Mouse (Mus musculus) erythroblast, embryonic 14.5 days (primary cell): ENCODE results near the gene Mief2.

Source experiments
- GATA1 ChIP-seq: IDR thresholded peaks from 2 replicates; pipeline ENCODE4 v1.6.1; 2012; ENCODE audit warnings: low read length, inconsistent platforms, mixed read lengths
- TAL1 ChIP-seq: IDR thresholded peaks from 3 replicates; pipeline ENCODE4 v1.6.1; 2012; ENCODE audit warnings: low read length, inconsistent platforms, mixed read lengths

DNA sequence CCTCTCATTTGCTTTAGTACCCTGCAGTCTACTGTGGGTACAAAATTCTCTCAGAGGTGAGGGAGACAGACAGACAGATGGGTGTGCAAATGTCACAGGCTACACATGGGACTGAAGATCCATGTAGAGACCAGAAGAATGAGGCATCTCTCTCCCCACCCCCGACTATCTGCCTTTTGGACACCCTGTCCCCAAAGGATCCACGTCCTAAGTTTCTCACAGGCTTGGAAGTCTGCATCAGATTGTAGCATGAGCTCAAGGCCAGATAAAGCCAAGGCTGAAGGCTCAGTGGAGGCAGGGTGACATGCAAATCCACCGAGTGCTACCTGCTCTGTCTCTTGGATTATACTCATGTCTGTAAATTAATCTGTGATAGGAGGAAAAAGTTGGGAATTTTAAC is 8.3 kb downstream of the Mief2 start:
- TF ChIP-seq GATA1 (no peak), TAL1 (no peak)
